Mouse (Mus musculus) WW6 (cell line): Measurements from ENCODE around the gene Traf1.

Experiments
- DNase-seq: peaks from one replicate; pipeline ENCODE4 v3.0.0-alpha.2; 2013; ENCODE audit warnings: low read depth, low spot score

Gene Traf1

GRCm38 (mm10) chr2:34966243-34966934 lies 4.8 kb upstream of the Traf1 start:
- DNase-seq, result no peak

GRCm38 (mm10) chr2:34965806-34966205 lies 4.2 kb upstream of the Traf1 start:
- DNase-seq, result no peak

GRCm38 (mm10) chr2:34965293-34965692 lies 3.7 kb upstream of the Traf1 start:
- no peak for DNase-seq

- no peak for DNase-seq
Observed at GRCm38 (mm10) chr2:34964651-34965050, 3.1 kb upstream of the Traf1 start.

GRCm38 (mm10) chr2:34964230-34964629 lies 2.7 kb upstream of the Traf1 start:
- DNase-seq, result no peak

- no peak for DNase-seq
Observed at GRCm38 (mm10) chr2:34963371-34963956, 1.9 kb upstream of the Traf1 start.

GRCm38 (mm10) chr2:34962893-34963292 lies 1.3 kb upstream of the Traf1 start:
- no peak for DNase-seq

- no peak for DNase-seq
Observed at GRCm38 (mm10) chr2:34962211-34962610, 639 bp upstream of the Traf1 start.

DNA sequence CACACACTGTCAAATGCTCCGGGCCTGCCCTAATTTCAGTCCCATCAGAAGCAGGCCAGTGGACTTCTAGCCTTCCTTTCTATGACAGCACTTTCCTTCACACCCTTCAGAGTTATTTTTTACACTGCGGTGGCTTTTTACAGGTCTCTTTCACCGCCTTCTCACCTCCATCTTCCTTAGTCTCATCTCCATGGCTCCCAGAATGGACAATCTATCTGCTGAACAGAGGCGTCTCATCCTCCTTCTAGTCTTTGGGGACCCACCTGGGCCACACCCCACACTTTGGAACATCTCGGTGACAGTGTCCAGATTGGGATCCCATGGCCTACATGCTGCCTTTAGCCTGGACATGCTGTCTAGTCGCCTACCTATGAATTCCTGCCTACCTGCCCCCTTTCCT lies 606 bp downstream of the Traf1 start:
- DNase-seq, result no peak

DNA sequence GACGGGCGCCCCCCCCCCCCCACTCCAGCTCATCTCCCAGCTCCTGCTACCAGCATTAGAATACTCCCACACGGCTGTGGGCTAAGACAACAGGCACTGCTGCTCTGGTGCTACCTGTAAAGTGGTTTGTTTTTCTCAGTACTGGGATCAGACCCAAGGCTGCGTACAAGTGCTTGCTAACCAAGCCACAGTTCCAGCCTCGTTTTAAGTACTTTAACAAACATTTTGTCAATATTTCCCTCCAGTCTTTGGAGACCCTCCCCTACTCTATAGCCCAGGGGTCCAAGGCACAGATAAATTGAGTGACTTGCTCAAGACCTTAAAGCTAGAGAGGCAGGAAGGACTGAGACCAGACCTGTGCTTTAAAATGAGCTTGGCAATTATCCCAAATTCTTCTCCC lies 1.1 kb downstream of the Traf1 start:
- DNase-seq, result no peak

GRCm38 (mm10) chr2:34958582-34958981 lies 3.0 kb downstream of the Traf1 start:
- DNase-seq, result no peak

DNA sequence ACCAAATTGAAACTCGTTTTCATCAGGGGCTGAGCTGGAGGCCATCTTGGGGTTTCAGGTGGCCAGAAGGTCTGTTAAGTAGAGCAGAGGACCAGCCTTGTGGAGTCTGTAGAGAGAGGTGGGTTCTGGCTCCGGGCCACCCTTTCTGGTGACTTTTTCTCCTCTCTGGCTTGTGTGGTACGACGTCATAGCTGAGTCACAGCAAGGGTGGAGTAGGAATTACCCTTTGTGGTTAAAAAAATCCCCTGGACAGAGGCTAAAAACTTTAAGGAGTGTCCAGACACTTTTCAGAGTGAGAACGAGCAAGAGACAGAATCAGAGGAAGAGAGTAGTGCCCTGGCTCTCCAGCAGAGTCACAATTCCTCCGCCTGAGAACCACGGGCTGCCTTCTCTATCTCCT lies 3.5 kb downstream of the Traf1 start:
- no peak for DNase-seq

- DNase-seq, result no peak
Observed at GRCm38 (mm10) chr2:34957405-34957804, 4.2 kb downstream of the Traf1 start.

DNA sequence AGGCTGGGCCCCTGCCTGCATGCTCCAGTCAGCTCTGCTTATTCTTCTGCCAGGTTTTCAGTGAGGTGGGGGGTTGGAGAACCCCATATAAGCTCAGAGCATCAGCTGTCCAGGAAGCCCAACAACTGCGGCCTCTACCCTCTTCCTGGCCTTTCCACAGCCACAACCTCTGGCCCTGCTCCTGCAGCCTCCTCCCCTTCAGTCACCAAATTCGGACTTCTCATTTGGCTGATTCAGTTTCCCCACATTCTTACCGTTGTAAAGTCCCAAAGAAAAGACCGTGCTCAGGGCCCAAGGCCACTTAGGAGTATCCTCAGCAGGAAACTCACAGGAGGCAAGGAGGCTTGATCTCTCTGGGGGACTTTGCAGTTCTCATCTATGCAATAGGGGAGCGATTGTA lies 4.6 kb downstream of the Traf1 start:
- no peak for DNase-seq

DNA sequence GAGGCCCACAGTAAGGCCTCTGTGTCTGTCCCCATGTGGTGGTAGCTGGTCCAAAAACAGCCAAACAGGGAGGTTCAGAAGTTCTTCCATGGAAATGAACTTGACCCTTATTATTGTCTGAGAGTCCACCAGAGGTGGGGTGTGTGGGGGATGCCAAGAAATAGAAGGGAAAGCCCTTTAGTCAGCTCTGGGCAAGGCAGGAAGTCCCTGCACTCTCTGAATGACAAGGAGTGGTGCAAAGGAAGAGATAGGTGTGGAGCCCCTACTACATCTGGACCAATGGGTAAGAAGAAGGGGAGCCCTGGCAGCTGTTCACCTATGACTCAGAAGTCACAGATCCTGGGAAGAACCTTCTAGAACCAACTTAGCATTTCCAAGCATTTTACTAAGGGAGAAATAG lies 7.2 kb downstream of the Traf1 start:
- no peak for DNase-seq

DNA sequence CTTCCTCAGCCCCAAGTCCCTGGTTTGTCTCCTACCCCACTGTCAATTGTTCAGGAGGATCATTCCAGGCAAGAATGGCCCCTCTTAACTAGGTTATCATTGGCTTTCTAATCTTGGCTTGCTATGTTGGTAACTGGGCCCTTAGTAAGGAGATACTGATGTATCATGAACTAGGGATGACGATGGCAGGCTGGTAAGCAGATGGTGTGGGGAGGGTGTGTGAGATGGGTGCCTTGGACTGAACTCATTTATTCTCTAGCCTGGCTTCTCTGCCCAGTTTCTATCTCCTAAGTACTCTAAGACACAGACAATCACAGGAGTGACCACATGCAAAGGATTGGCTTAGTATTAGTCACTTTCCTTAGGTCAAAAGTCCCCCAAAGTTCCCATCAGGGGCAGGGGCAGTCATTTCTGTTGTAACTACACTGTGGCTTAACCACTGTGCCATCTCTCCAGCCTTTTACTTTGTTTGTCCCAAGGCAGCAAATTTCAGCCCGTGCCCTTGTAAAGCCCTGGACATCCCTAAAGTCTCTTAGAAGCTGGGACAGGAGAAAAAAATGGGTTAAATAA lies 7.9 kb downstream of the Traf1 start:
- DNase-seq, result no peak

- no peak for DNase-seq
Observed at GRCm38 (mm10) chr2:34953018-34953417, 8.6 kb downstream of the Traf1 start.

- DNase-seq, result no peak
Observed at GRCm38 (mm10) chr2:34951469-34951868, 10.1 kb downstream of the Traf1 start.

DNA sequence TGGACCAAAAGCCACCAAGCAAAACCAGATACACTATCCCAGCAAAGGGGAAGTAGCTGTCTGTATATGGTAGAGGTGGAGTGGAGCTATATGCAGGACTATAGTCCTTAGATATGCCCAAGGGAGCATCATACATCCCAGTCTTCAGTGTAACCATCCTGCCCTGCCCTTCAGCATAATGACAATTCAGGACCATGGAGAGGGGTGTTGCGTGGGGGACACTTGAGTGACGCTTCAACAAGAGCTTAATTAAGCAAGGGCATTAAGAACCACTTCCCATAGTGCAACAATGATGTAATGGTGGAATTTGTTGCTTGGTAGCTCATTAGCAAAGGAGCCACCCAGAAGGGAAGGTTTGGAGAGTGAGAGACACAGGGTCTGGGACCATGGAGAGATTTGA lies 12.9 kb downstream of the Traf1 start:
- DNase-seq, result no peak

- DNase-seq, result no peak
Observed at GRCm38 (mm10) chr2:34946046-34946445, 15.5 kb downstream of the Traf1 start.

- no peak for DNase-seq
Observed at GRCm38 (mm10) chr2:34945580-34945979, 16.0 kb downstream of the Traf1 start.

GRCm38 (mm10) chr2:34944761-34945160 lies 16.8 kb downstream of the Traf1 start:
- no peak for DNase-seq

DNA sequence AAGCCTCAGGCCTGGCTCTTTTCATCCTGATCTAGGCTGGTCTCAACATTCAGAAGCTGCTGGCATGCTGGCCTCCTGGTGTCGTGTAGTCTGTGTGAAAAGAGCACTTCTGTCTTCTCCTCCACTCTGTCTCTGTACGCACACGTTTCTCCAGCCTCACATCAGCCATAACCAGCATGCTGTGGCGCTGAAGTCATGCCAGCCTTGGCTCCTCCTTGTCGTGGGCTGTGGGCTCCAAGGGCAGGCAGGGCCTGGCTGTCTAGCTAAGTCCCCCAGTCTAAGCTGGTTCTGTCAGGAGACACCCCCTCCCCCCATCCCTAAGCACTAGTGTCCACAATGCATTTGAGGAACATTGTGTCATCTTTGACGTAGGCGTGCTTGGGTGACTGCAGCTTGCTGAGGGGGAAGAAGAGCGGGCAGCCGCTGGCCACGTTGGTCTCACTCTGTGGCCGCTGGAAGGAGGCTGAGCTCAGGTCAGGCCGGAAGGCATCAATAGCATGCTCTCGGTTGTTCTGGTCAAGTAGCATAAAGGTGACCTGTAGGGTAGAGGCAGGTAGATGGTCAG lies 17.9 kb downstream of the Traf1 start:
- DNase-seq, result no peak
